9 mouse cellular contexts compared by ENCODE assay signal in genomic region chr11:119082638-119083599, GRCm38 (mm10). TPM values are rescaled to one million over a fixed set of nuclear protein-coding genes. Genes with fewer than 3 reads are reported as not detected.
DNase-seq lines count a peak whose midpoint lies in the region; ATAC-seq and TF ChIP-seq lines count a peak whose summit lies in the region.
"Had no signal": no experiment of that assay in that cellular context is flagged by ENCODE, and none has a peak within 500 bp of the region (broad histone marks: within the 10 kb centered on the region; RNA-seq: fewer than 3 reads in every experiment).

No protein-coding gene starts in this region.

- H3K27ac ChIP-seq in embryonic facial prominence, embryonic 11.5 days (replicated peaks; ENCODE audit: low read depth, low read length): no peak overlapping the region
- 0 out of 2 replicates have a peak overlapping the region, but pooled peaks have one; percentile 38 for H3K27ac ChIP-seq in lung, postnatal 0 days (ENCODE audit: low read length)
- H3K27ac ChIP-seq in stomach, postnatal 0 days (replicated peaks): 0 out of 2 replicates have a peak overlapping the region, but pooled peaks have one; percentile 4
- H3K27ac ChIP-seq: macrophage had no signal

- no peak for ATAC-seq in embryonic facial prominence, embryonic 11.5 days (replicated peaks; ENCODE audit: insufficient number of reproducible peaks, low FRiP score, low TSS enrichment, low read depth)
- no peak for ATAC-seq in lung, postnatal 0 days
- no peak for ATAC-seq in stomach, postnatal 0 days (ENCODE audit: low FRiP score, low TSS enrichment)

- H3K4me3 ChIP-seq in embryonic facial prominence, embryonic 11.5 days (ENCODE audit: low read depth, low read length): peak overlapping the region; percentile 84; the same call in 1 of the 2 replicates
- H3K4me3 ChIP-seq in lung, postnatal 0 days (ENCODE audit: low read depth, low read length): peak overlapping the region; percentile 93; the same call in 1 of the 2 replicates
- H3K4me3 ChIP-seq in stomach, postnatal 0 days (ENCODE audit: low read depth, low read length): peak overlapping the region; percentile 93

- H3K4me2 ChIP-seq in embryonic facial prominence, embryonic 11.5 days (ENCODE audit: low read depth, low read length): peak overlapping the region; percentile 73
- H3K4me2 ChIP-seq in lung, postnatal 0 days (replicated peaks; ENCODE audit: low read depth, low read length): peak overlapping the region; percentile 79
- H3K4me2 ChIP-seq in stomach, postnatal 0 days (replicated peaks; ENCODE audit: low read depth): peak overlapping the region; percentile 79

- H3K27me3 ChIP-seq in embryonic facial prominence, embryonic 11.5 days (ENCODE audit: control insufficient read depth, insufficient read depth, low read length): peaks cover 62% of the 10 kb centered on the region
- no peaks in the 10 kb centered on the region for H3K27me3 ChIP-seq in lung, postnatal 0 days (replicated peaks; ENCODE audit: insufficient read depth, low read length)
- no peaks in the 10 kb centered on the region for H3K27me3 ChIP-seq in stomach, postnatal 0 days (ENCODE audit: control insufficient read depth, insufficient read depth, low read length)

- H3K36me3 ChIP-seq in embryonic facial prominence, embryonic 11.5 days (replicated peaks; ENCODE audit: control insufficient read depth, insufficient read depth, low read depth, low read length): no peaks in the 10 kb centered on the region; the same call in 1 of the 2 replicates
- H3K36me3 ChIP-seq in lung, postnatal 0 days (ENCODE audit: insufficient read depth, low read length): peaks cover 13% of the 10 kb centered on the region; the same call in 1 of the 2 replicates
- peaks cover 13% of the 10 kb centered on the region for H3K36me3 ChIP-seq in stomach, postnatal 0 days (ENCODE audit: control insufficient read depth, insufficient read depth, low read length)

- H3K4me1 ChIP-seq in embryonic facial prominence, embryonic 11.5 days (ENCODE audit: control insufficient read depth, insufficient read depth, low read length): peaks cover 51% of the 10 kb centered on the region
- peaks cover 49% of the 10 kb centered on the region for H3K4me1 ChIP-seq in lung, postnatal 0 days (ENCODE audit: insufficient read depth, low read depth, low read length)
- peaks cover 27% of the 10 kb centered on the region for H3K4me1 ChIP-seq in stomach, postnatal 0 days (replicated peaks; ENCODE audit: control insufficient read depth, insufficient read depth)

- 5% methylated on average over 20 of the region's 20 CpGs for WGBS in embryonic facial prominence, embryonic 11.5 days
- 35% methylated on average over 20 of the region's 20 CpGs for WGBS in lung, postnatal 0 days
- WGBS in stomach, postnatal 0 days: 40% methylated on average over 20 of the region's 20 CpGs

- no peak overlapping the region; the same call in 1 of the 2 replicates for H3K9ac ChIP-seq in embryonic facial prominence, embryonic 11.5 days (replicated peaks; ENCODE audit: low read length)
- peak overlapping the region; percentile 16; the same call in 1 of the 2 replicates for H3K9ac ChIP-seq in lung, postnatal 0 days (replicated peaks; ENCODE audit: low read depth)
- H3K9ac ChIP-seq in stomach, postnatal 0 days (ENCODE audit: low read length): peak overlapping the region; percentile 92; the same call in 1 of the 2 replicates

- no peak for TF ChIP-seq CTCF in lung, postnatal 0 days (IDR thresholded peaks at IDR 0.05)
- no peak for TF ChIP-seq CTCF in stomach, postnatal 0 days (IDR thresholded peaks at IDR 0.05; ENCODE audit: low read depth)

- TF ChIP-seq EP300 in lung, postnatal 0 days (IDR thresholded peaks at IDR 0.05): no peak
- no peak for TF ChIP-seq EP300 in stomach, postnatal 0 days (optimal IDR thresholded peaks at IDR 0.05)

- H3K9me3 ChIP-seq in embryonic facial prominence, embryonic 11.5 days (replicated peaks; ENCODE audit: control insufficient read depth, low read length): no peaks in the 10 kb centered on the region
- no peaks in the 10 kb centered on the region for H3K9me3 ChIP-seq in lung, postnatal 0 days (ENCODE audit: low read length)
- no peaks in the 10 kb centered on the region for H3K9me3 ChIP-seq in stomach, postnatal 0 days (ENCODE audit: control insufficient read depth, low read length)

- DNase-seq in testis, postnatal 14 days (ENCODE audit: low spot score): peak; percentile 83
- DNase-seq in testis, postnatal 10 days (ENCODE audit: low spot score): no peak
- DNase-seq in embryonic facial prominence, embryonic 11.5 days (ENCODE audit: low spot score): peak; percentile 35
- peak; percentile 43 for DNase-seq in kidney, adult 11 months
- peak; percentile 30 for DNase-seq in lung, postnatal 0 days (ENCODE audit: low spot score)
- DNase-seq in stomach, postnatal 0 days (ENCODE audit: low spot score): no peak
- no peak for DNase-seq in right cerebral cortex, postnatal 4 days
- no peak for DNase-seq in frontal cortex, postnatal 25 days (ENCODE audit: low spot score in 2 of 2)

RNA-seq across cellular contexts. Expression of gene Cbx4, which starts 3.1 kb away (rescaled TPM):
- polyA plus RNA-seq in embryonic facial prominence, embryonic 11.5 days (2014; fragmentation: Nextera tagmentation; extraction: Ambion mirVana): 4.4 and 4.8 TPM in 2 replicates
- polyA plus RNA-seq in lung, postnatal 0 days (2015; fragmentation: Nextera tagmentation; extraction: Ambion mirVana): 8.9 and 9.7 TPM in 2 replicates
- polyA plus RNA-seq in stomach, postnatal 0 days (2015; fragmentation: Nextera tagmentation; extraction: Ambion mirVana): 9.6 and 11.2 TPM in 2 replicates

RNA-seq across cellular contexts. Expression of gene Cbx8, which starts 42.1 kb away (rescaled TPM):
- polyA plus RNA-seq in embryonic facial prominence, embryonic 11.5 days (2014; fragmentation: Nextera tagmentation; extraction: Ambion mirVana): 10.3 and 12.2 TPM in 2 replicates
- polyA plus RNA-seq in lung, postnatal 0 days (2015; fragmentation: Nextera tagmentation; extraction: Ambion mirVana): 9.4 and 9.8 TPM in 2 replicates
- 4.6 and 5.1 TPM in 2 replicates for polyA plus RNA-seq in stomach, postnatal 0 days (2015; fragmentation: Nextera tagmentation; extraction: Ambion mirVana)

Comparison
In these comparisons a context has a peak if more than half of its experiments do, and no peak if none do; other contexts are left out.
1. DNase-seq: peak in testis, postnatal 14 days (single experiment), embryonic facial prominence, embryonic 11.5 days (single experiment), kidney, adult 11 months (single experiment) and lung, postnatal 0 days (single experiment); none in testis, postnatal 10 days (single experiment), stomach, postnatal 0 days (single experiment), right cerebral cortex, postnatal 4 days (single experiment) and frontal cortex, postnatal 25 days (0 of 2).
2. Peak in every context shown above with its lines, with median percentiles within 50 percentile points of each other: H3K4me2 ChIP-seq and H3K4me3 ChIP-seq.